24 mouse cellular contexts compared by ENCODE assay signal in the genomic region with DNA sequence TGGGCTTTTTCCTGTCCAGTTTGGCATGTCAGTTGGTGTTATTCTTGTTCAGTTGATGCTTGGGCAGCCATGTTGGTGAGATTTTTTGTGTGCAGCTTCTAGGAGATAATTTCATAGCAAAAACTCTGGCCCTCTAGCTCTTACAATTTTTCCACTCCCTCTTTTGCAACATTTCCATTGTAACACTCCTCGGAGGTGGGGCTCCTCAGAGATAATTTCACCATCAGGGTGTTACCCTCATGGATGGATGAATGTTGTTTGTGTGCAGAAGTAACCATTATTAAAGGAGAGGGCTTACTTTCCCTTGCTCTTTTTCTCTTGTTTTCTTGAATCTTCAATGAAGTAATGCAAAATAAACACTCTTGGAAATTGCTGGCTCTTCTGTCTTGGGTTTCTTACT.
"Had no signal": no experiment of that assay in that cellular context is flagged by ENCODE, and none has a peak within 500 bp of the region (broad histone marks: within the 10 kb centered on the region; RNA-seq: fewer than 3 reads in every experiment).

No protein-coding gene starts in this region.

- H3K36me3 ChIP-seq: hindbrain, embryonic 10.5 days; hindbrain, embryonic 12.5 days; intestine, embryonic 15.5 days; limb, embryonic 13.5 days; limb, embryonic 15.5 days; liver, embryonic 12.5 days had no signal

- H3K9ac ChIP-seq: hindbrain, embryonic 12.5 days; hindbrain, embryonic 14.5 days; intestine, embryonic 15.5 days; limb, embryonic 13.5 days; limb, embryonic 15.5 days; liver, embryonic 12.5 days had no signal

- DNase-seq: gastrocnemius, postnatal 14 days; gastrocnemius, postnatal 36 days; heart, adult 18-20 months; heart, postnatal 10 days; heart, postnatal 4 days; kidney, adult 18-20 months; kidney, adult 8-10 months; kidney, postnatal 10 days; kidney, postnatal 25 days; kidney, postnatal 4 days; layer of hippocampus, adult 9-11 months; layer of hippocampus, postnatal 36 days; left cerebral cortex, postnatal 4 days had no signal

- ATAC-seq: hindbrain, embryonic 16.5 days; inflammation-experienced regulatory T-cells, adult 6 months; intestine, embryonic 15.5 days; intestine, postnatal 0 days; liver, embryonic 12.5 days had no signal

- H3K27ac ChIP-seq: hindbrain, embryonic 10.5 days; hindbrain, embryonic 12.5 days; hindbrain, embryonic 14.5 days; intestine, embryonic 15.5 days; layer of hippocampus, adult 2 months; limb, embryonic 13.5 days; limb, embryonic 15.5 days; liver, embryonic 12.5 days had no signal

- H3K4me1 ChIP-seq: hindbrain, embryonic 10.5 days; hindbrain, embryonic 12.5 days; intestine, embryonic 15.5 days; limb, embryonic 13.5 days; limb, embryonic 15.5 days; liver, embryonic 12.5 days had no signal

- H3K27me3 ChIP-seq: hindbrain, embryonic 12.5 days; intestine, embryonic 15.5 days; limb, embryonic 13.5 days; limb, embryonic 15.5 days; liver, embryonic 12.5 days had no signal

- H3K4me3 ChIP-seq: hindbrain, embryonic 10.5 days; hindbrain, embryonic 12.5 days; intestine, embryonic 15.5 days; layer of hippocampus, adult 2 months; limb, embryonic 13.5 days; limb, embryonic 15.5 days; liver, embryonic 12.5 days had no signal
